Mouse (Mus musculus) kidney, adult 11 months (tissue): ENCODE results near the gene Opn4.

Experiments
- DNase-seq: peaks from one replicate; pipeline ENCODE4 v3.0.0; 2022

Gene Opn4

GRCm38 (mm10) chr14:34590743-34591675 is 8.9 kb downstream of the Opn4 start:
- DNase-seq = no peak

- no peak for DNase-seq
Observed at GRCm38 (mm10) chr14:34590017-34590570, 9.8 kb downstream of the Opn4 start.

- DNase-seq = no peak
Observed at GRCm38 (mm10) chr14:34589185-34589713, 10.7 kb downstream of the Opn4 start.

- no peak for DNase-seq
Observed at GRCm38 (mm10) chr14:34588498-34588897, 11.4 kb downstream of the Opn4 start, which contains the start of gene Ldb3. TSS of gene Ldb3 (minus strand) at chr14:34588682.

- peak; percentile 65 for DNase-seq
Observed at GRCm38 (mm10) chr14:34588005-34588404, 11.9 kb downstream of the Opn4 start.

- DNase-seq = no peak
Observed at GRCm38 (mm10) chr14:34586871-34587270, 13.1 kb downstream of the Opn4 start.

GRCm38 (mm10) chr14:34585358-34586105 is 14.4 kb downstream of the Opn4 start:
- peak; percentile 41 for DNase-seq

GRCm38 (mm10) chr14:34582740-34583427 is 17.1 kb downstream of the Opn4 start:
- DNase-seq = peak; percentile 78

GRCm38 (mm10) chr14:34576858-34577257 is 23.1 kb downstream of the Opn4 start:
- no peak for DNase-seq

GRCm38 (mm10) chr14:34574068-34574467 is 25.9 kb downstream of the Opn4 start:
- peak; percentile 39 for DNase-seq

- DNase-seq = no peak
Observed at GRCm38 (mm10) chr14:34573348-34573913, 26.5 kb downstream of the Opn4 start.

- DNase-seq = no peak
Observed at GRCm38 (mm10) chr14:34571610-34572387, 28.1 kb downstream of the Opn4 start.

- DNase-seq = no peak
Observed at GRCm38 (mm10) chr14:34570903-34571302, 29.0 kb downstream of the Opn4 start.

- DNase-seq = peak; percentile 42
Observed at GRCm38 (mm10) chr14:34570294-34570693, 29.6 kb downstream of the Opn4 start.

GRCm38 (mm10) chr14:34569534-34570194 is 30.3 kb downstream of the Opn4 start:
- no peak for DNase-seq

GRCm38 (mm10) chr14:34568626-34569025 is 31.3 kb downstream of the Opn4 start:
- DNase-seq = no peak

- no peak for DNase-seq
Observed at GRCm38 (mm10) chr14:34567697-34568096, 32.2 kb downstream of the Opn4 start.

GRCm38 (mm10) chr14:34566530-34566929 is 33.4 kb downstream of the Opn4 start:
- no peak for DNase-seq

- no peak for DNase-seq
Observed at GRCm38 (mm10) chr14:34565711-34566110, 34.2 kb downstream of the Opn4 start.

- no peak for DNase-seq
Observed at GRCm38 (mm10) chr14:34564646-34565045, 35.3 kb downstream of the Opn4 start.

GRCm38 (mm10) chr14:34562393-34562792 is 37.5 kb downstream of the Opn4 start:
- no peak for DNase-seq
